Mouse (Mus musculus) heart, adult 18-20 months (tissue): ENCODE measurements around the gene Wdr37. TPM values are rescaled to one million over a fixed set of nuclear protein-coding genes. Genes with fewer than 3 reads are reported as not detected.

Experiments
- microRNA-seq, 2 experiments: library from miRNA; unstranded; fragments of <30 nt; microRNA quantifications; one replicate each; pipeline ENCODE4 v1.2.0; 2022
- total RNA-seq, 2 experiments: library from RNA; stranded (reverse); gene quantifications; 2 replicates each; pipeline ENCODE4 v1.2.3; 2021

Gene Wdr37
- total RNA-seq, 2 experiments from 2014 or later: 31.8 to 33.6 TPM

Small RNAs within 50 kb of the gene (microRNA-seq; reads per million reads assigned to microRNA genes)
- gene Gm22750: 0 reads per million in 2 experiments

Other genes starting within 250 kb of the Wdr37 start
- gene Idi1, start 13.6 kb upstream of the Wdr37 start, total RNA-seq: 1 to 10 TPM; 4.8 to 5.8 TPM
- gene Gm9745, start 76.3 kb upstream of the Wdr37 start, total RNA-seq: not detected
- not detected for gene Idi2, start 81.0 kb upstream of the Wdr37 start, total RNA-seq
- 10 to 100 TPM; 35.3 to 39.8 TPM for gene Gtpbp4, start 124.2 kb upstream of the Wdr37 start, total RNA-seq
- gene Larp4b, start 222.0 kb upstream of the Wdr37 start, total RNA-seq: 10 to 100 TPM; 63.8 to 75.7 TPM